Mouse (Mus musculus) yolk sac, embryonic 10.5 days (tissue): ENCODE measurements at regions not wholly inside any gene's neighbourhood (a gene's known extent, or its start where the extent isn't known, plus 50 kb on each side); places are given as distances from the start of the nearest gene placed in this dataset.

ENCODE experiments used
- DNase-seq: peaks from one replicate; pipeline ENCODE4 v3.0.0-alpha.2; 2017; ENCODE audit warnings: low spot score

GRCm38 (mm10) chr15:37166744-37167143, 159.2 kb upstream of the Zfp706 start:
- DNase-seq, result peak; percentile 10

DNA sequence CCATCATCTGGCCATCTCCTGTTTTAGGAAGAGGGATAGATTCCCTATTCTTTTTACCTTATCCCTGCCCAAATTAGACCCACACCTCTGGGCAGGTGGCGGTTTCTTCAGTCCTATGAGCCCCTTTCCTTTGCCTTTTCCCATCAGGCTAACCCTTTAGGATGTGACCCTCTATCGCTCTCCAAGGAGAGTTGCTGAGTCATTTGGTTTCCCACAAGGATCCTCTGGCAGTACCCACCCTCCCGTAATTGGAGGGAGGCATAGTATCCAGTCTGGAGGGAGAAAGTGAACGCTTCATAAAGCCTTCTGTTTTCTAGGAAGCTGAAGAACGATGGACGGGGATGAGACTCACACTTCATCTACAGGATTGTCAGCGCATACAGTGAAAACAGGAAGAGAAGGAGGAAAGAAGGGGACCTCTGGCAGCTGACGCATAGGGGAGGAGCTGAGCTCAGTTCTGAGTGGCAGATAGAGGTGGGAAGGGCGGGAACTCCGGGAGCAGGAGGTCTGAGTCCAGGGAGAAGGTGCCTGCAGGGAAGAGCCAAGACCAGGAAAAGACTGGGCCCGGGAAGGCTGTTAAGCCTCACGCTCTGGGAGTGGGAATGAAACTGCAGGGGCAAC, 158.4 kb upstream of the Zfp706 start:
- DNase-seq, result peak; percentile 68

DNA sequence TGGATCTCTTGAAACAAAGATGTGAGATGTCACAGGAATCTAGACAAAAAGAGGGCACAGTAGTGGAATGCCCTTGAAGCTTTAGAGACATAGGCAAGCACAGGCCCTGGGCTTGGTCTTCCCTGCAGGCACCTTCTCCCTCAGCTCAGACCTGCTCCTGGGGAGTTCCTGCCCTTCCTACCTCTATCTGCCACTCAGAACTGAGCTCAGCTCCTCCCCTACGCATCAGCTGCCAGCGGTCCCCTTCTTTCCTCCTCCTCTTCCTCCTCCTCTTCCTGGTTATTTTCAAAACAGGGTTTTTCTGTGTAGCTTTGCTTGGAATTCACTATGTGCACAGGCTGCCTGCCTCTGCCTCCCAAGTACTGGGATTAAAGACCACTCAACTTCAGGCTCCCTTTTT, 157.6 kb upstream of the Zfp706 start:
- DNase-seq, result no peak

DNA sequence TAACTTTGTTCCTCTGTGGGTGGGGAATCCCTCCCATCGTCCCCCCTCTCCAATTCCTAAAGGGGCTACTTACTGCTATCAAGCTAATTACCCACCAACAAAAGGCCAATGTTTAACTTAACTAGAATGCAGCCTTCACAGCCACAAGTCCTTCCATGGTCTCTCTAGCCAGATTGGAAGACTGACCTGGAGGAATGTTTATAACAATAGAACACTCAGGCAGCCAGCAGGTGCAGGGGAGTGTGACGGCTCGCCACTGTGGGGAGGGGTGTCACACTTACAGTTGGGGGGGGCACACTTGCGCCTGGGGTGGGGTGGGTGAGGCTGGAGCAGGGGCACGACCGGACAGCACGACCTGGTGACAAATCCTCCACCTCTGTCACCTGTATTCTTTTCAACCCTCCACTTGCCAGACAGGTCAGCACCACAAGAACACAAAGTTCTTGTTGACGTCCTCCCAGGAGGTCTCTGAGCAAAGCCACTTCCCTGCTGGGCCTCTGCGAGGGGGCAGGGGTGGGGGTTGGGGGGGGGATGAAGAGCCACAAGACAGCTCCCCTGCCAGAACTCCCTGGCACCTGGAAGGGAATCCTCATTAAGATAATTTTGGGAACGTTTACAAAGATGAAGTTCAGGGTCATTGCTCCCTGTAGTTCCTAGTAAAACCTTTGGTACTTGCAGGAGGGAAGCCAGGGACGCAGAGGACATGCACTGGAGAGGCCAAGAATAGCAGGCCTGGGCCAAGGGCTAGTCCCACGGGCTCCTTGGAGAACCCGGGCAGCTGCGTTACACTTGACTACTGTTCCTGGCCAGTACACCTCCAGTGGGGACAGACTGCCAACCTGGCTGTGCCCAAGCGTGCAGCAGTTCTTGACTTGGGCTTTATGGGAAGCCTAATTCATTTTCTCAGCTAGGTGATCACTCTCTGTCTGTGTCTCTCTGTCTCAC, 156.9 kb upstream of the Zfp706 start:
- no peak for DNase-seq

GRCm38 (mm10) chr15:37159956-37160355, 152.4 kb upstream of the Zfp706 start:
- DNase-seq, result no peak

DNA sequence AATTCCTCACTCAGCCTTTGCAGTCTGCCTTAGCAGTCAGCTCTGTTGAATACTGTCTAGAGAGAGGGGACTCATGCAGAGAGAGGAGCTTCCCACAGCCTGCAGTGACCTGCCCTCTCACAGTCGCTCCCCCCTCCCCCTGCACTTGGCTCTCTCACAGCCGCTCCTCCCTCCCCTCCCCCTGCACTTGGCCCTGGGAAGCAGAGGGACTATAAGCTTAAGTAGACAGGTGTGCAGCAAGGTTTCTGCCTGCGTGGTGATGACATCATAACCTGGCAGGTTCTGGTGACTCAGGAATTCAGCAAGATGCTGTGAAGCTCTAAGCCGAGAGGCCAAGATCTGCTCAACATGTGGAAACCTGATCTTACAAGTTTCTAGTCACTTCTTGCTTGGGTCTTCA, 151.8 kb upstream of the Zfp706 start:
- DNase-seq, result peak; percentile 36

- no peak for DNase-seq
Observed at GRCm38 (mm10) chr15:37157386-37157785, 149.8 kb upstream of the Zfp706 start.

DNA sequence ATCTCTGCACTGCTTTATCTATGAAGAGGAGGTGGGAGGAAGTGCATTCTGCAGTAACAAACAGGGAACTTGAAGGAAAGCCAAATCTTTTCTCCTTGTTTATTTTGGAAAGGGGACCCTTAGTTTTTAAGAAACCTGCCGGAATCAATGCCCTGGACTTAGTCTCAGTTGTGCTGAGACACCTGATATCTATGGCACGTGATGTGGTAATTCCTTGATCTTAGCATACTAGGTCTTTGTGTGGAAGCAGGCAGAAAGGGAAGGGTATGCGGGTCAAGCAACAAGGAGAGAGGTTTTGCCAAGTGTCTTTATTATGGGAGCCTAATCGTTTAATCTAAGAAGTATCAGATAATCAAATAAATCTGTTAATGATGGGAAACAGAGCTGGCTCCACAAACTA, 147.4 kb upstream of the Zfp706 start:
- no peak for DNase-seq

DNA sequence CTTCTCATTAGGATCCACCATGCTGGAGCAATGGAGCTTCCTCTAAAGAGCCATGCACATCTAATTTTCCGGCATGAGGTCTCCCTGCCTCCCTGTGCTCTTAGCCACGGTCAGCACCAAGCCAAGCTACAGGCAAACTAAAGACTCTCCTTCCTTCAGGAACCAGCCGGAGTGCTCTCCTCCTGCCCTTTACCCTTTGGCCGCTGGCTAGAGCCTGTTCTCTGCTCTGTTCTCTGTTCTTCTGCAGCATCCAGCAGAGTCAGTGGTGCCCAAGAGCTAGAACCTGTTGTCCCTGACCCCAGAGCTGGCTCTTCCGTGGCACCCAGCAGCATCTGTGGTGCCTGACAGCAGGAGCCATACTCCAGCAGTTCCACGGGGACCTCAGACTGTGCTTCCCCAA, 145.6 kb upstream of the Zfp706 start:
- DNase-seq, result no peak

- DNase-seq, result peak; percentile 83
Observed at GRCm38 (mm10) chr15:37135590-37136164, 128.1 kb upstream of the Zfp706 start.

DNA sequence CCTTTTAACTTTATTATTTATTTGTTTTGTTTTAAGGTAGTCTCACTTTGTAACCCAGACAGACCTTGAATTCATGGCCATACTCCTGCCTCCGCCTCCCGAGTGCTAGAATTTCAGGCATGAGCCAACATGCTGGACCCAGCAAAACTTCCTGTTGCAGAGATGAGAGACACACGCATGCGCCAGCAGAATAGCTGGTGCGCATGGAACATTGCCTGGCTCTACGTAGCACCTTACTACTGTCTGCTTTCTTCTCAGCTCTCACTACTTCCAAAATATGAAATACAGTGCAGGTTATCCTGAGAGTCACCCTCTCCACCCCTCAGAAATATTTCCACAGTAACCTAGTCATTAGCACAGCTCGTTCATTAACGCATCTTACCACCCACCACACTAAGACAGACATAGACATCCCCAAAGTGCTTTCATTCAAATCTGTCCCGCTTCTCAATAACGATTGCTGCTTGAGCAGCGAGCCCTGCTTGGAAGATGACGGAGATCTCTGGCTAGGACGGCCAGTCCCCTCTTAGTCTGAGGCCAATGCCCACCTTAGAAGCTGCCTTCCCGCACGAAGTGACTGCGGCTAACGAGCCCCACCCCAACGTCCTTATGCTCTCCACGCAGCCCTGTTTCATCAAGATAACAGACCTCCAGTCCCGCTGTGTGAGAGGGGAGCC, 127.5 kb upstream of the Zfp706 start:
- peak; percentile 35 for DNase-seq

DNA sequence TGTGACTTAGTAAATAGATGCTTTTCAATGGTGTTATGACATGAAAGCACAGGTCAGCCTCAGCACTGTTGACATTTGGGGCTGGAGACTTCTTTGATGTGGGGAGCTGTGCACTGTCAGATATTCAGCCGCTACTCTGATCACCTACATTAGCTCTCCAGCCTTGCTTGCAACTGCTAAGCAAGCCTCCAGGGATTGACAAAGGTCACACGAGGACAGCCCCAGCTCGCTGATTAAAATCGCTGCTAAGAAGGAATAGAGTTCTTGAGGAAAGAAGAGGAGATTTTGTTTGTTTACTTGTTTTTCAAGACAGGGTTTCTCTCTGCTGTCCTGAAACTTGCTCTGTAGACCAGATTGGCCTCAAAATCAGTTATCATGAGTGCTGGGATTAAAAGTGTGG, 126.8 kb upstream of the Zfp706 start:
- DNase-seq, result no peak

- no peak for DNase-seq
Observed at GRCm38 (mm10) chr15:37133916-37134315, 126.3 kb upstream of the Zfp706 start.

DNA sequence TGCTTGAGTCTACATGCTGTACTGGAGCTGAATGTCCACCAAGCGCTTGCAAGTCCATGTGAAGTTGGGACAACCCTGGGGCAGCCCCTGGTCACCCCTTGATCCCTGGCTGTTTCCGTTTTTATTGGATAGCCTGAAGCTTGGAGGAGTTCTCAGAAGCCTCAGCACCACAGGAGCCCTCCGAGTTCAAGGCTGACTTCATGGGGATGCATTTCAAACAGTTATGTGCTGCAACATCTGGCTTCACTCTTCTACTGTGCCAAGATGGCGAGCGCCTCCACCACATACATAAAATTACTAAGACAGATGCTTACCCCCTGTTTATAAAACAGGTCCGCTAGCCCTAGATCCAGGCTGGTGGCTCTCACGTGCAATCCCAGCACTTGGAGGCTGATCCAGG, 120.1 kb upstream of the Zfp706 start:
- DNase-seq, result no peak

DNA sequence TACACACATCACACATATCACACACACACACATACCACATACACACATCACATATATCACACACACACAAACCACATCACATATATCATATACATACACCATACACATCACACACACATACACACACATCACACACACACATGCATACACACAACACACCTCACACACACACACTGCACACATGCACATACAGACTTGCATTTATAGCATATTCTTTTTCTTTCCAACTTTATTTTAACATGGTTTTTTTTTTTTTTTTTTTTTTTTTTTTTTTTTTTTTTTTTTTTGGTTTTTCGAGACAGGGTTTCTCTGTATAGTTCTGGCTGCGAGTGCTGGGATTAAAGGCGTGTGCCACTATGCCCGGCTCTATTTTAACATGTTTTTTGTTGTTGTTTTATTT, 119.6 kb upstream of the Zfp706 start:
- DNase-seq, result no peak

DNA sequence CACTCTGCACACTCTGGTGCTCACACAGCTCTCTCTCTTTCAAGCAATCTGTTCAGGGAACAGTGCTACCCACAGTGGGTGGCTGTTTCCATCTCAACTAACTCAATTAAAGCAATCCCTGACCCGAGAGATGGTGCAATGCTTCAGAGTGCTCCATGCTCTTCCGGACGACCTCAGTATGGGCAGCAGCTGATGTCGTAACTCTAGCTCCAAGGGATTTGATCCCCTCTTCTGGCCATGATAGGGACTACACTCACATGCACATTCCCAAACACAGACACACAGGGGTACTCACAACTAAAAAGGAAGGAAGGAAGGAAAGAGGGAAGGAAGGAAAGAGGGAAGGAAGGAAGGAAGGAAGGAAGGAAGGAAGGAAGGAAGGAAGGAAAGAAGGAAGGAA, 118.2 kb upstream of the Zfp706 start:
- no peak for DNase-seq

GRCm38 (mm10) chr15:37124951-37125350, 117.4 kb upstream of the Zfp706 start:
- DNase-seq, result no peak

- DNase-seq, result no peak
Observed at GRCm38 (mm10) chr15:37124299-37124698, 116.7 kb upstream of the Zfp706 start.

DNA sequence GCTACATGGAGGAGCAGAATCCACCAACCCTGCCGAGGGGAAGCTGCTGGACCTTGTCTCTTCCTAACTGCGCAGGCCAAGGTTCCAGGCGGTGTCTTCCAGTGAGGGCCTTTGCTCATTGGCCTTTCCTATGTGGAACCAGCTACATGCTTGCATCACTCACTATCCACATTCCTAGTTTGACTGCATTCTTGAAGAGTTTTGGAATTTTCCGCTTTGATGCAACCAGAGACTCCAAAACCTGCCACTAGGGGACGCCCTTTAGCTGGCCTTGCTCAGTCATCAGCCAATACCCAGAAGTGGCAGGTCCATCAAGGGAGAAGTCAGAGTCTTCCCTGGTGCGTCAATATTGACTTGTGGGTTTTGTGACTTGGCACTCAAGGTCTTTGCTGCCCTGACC, 112.8 kb upstream of the Zfp706 start:
- peak; percentile 77 for DNase-seq

DNA sequence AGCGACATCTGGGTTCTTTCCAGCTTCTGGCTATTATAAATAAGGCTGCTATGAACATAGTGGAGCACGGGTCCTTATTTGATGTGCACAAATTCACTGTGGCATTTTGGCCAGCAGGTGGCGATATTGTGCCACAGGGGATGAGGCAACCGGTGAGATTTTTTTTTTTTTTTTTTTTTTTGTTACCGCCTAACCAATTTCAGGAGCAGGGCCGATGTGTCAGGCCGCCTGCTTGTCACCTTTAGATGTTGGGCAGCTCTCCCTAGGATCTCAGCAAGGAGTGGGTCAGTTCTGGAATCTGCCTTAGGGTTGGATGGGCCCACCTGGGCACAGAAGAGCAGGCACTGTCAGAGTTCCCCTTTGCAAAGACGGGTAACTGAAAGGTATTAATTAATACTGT, 106.5 kb upstream of the Zfp706 start:
- peak; percentile 31 for DNase-seq

DNA sequence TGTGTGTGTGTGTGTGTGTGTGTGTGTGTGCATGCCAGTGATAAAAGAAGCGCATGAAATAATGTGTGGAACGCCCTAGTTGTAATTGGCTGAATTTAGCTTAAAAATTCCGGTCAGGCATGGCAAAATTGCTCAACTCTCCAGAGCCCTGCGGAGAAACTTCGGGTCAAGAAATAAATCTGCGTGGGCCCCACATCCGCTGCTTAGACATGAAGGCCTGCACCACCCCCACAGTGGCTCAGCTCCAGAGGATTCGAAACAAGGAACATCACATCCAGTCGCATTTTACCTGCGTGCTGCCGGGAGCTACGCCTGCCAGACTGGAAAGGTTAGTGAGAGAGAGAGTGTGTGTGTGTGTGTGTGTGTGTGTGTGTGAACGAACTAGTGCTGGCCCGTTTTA, 102.9 kb upstream of the Zfp706 start:
- no peak for DNase-seq

DNA sequence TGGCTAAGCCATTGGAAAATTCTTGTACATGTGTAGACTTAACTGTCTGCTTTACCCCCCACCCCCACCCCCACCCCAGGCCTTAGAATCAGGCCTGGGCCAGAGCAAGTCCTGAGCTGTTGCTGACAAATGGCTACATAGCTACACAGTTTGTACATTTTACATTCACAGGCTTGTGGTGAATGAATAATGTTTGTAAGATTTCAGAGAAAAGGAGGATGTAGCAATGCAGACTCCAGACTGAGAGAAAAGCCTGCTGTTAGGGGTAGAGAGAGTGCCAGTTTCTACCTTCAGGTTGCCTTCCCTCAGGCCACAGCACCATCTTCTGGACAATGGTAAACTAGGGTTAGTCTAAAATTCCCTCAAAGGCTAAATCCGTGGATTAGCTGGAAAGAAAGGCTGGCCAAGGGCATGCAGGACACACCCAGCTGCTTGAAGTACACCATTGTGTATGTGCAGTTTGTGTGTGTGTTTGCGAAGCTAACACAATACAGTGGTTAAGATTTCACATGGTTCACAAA, 94.5 kb upstream of the Zfp706 start:
- DNase-seq, result no peak
